Mouse (Mus musculus): ENCODE data around the gene Blm.
"Not testable (repeated sequence)": the region's sequence is repeated elsewhere in the genome, so short reads cannot be mapped to it uniquely, and the experiment has no call there.

Blm gene

DNA sequence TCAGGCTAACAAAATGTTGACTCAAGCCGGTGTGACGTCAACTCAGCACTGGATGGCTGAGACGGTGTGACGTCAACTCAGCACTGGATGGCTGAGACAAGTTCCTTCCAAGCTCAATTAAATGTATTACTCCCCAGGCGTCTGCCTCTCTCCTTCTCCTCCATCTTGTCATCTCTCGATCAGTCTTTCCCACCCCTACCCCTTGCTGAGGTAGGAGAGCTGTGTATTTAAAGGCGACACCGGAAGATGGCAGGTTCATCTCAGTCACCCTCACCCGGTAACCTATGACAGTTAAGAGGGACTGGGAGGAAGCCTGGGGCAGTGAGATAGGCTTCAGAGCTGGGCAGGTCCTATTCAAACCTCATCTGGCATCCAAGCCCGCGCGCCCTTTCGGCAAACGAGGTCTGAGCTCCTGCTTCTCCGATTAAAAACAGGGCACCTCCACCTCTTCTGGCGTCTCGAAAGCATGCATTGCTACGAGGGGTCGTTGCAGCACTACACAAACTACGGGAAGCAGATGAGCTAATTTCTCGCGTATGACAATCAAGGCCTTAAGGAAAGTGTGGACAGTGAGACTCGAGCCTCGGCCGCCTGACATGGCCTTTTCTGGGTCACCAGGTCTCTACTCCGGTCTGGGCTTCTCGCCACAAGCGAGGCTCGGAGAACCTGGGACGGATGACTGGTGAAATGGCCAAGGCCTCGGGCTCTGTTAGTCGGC lies 469 bp downstream of the Blm start:
- no peak for DNase-seq (ENCODE audit: low spot score in 2 of 2)

GRCm38 (mm10) chr7:80531087-80531486 lies 3.8 kb downstream of the Blm start:
- no peak for DNase-seq (ENCODE audit: low spot score in 2 of 2)

DNA sequence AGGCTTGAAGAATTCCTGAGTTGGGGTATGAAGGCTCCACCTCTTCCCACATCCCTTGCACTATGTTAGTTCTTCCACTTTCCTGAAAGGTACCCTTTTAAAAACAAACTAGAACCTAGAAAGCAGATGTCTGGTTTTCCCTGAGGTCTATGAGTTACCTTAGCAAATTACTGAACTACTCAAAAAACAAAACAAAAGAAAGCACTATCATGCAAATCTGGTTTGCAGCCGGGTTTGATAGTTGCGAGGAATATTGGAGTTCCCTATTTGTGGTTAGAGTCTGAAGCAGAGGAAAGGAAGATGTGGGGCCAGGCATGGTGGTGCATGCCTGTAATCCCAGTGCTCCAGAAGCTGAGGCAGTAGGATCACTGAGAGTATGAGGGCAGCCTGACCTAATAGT lies 4.3 kb downstream of the Blm start:
- no peak for DNase-seq (ENCODE audit: low spot score in 2 of 2)

- no peak for DNase-seq (ENCODE audit: low spot score in 2 of 2)
These were observed 8.2 kb downstream of the Blm start for GRCm38 (mm10) chr7:80526698-80527097.

GRCm38 (mm10) chr7:80512408-80513085 lies 22.4 kb downstream of the Blm start:
- no peak for DNase-seq (ENCODE audit: low spot score in 2 of 2)

DNA sequence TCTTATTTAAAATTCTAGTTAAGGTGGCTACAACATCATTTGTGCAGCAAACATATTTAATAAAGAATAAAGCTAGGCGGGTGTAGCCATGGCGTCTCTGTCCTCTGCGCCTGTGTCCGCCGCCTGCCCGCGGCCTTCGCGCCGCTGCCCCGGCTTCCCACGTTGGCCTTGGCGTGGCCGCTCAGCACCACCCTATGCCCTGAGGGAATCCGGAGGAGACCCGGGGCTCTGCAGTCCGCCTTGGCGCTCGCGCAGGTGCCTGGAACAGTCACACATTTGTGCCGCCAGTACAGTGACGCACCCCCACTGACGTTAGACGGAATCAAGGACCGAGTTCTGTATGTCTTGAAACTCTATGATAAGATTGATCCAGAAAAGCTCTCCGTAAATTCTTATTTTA lies 27.2 kb downstream of the Blm start:
- DNase-seq (ENCODE audit: low spot score in 2 of 2): not testable (repeated sequence)

GRCm38 (mm10) chr7:80506007-80506406 lies 28.9 kb downstream of the Blm start:
- DNase-seq (ENCODE audit: low spot score in 2 of 2): no peak

DNA sequence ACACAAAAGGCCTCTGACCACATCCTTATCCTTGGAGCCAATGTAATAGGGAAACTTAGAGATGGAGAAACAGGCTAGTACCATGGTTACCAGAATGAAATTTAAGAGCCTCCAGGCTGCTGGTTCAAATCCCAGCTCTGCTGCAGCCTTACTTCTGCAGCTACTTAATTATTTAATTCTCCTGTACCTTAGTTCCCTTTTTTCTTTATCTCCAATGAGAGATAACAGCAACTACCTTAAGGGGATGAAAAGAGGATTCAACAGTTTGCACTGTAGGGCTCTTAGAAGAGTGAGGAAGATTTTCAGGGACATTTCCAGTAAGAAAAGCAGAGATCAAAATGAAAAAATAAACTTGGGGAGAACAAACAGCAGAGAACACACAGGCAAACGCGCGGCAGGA lies 30.0 kb downstream of the Blm start:
- no peak for DNase-seq (ENCODE audit: low spot score in 2 of 2)

DNA sequence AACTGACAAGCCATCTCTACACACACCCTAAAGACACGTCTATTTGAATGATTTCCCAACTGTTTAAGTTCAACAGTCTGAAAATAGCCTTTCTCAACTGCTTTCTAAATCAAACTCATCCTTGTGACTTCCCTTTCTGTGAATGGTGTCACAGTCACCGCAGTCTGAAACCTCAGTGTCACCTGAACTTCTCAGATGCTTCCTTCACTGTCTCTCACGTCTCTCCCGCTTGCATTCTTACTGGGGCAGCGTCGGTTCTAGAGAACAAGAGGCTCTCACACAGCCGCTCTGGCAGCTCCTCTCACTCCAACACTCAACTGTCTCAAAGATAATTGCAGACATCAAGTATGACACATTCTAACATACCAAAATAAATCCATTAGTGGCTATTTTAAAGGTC lies 33.9 kb downstream of the Blm start:
- DNase-seq (ENCODE audit: low spot score in 2 of 2): no peak

- DNase-seq (ENCODE audit: low spot score in 2 of 2): no peak
These were observed 34.8 kb downstream of the Blm start for GRCm38 (mm10) chr7:80500099-80500498.

DNA sequence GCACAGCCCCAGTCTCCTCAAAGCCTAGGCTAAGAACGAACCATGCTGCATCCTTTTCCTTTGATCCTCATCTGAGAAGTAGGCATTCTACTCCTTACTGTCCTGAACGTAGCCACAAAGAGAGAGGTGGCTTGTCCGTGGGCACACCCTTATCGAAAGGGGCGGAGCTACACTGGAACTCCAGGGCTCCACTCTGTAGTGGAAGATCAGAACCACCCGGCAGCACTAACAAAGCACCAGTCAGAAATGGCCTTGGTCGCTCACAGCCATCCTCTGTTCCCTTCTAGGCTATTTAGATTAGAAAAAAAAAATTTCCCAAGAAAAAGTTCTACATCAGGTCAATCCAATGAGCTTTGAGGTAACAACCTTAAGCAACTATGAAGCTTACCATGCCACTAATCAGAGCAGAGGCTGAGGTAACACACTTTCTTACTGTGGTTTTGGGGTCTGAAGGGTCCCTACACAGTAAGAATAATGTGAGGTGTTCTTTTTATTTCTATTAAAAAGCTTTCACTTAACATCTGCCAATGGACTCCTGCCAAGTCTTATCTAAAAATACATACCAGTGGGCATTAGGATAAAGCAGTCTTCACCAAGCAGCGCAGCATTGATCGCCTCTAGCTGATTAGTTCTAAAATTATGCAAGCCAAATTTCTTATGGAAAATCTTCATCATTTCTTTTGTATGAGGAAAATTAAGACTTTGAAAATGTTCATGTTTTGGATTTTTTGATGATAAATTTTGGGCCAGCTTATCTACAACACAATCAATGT lies 35.5 kb downstream of the Blm start:
- DNase-seq (ENCODE audit: low spot score in 2 of 2): no peak

DNA sequence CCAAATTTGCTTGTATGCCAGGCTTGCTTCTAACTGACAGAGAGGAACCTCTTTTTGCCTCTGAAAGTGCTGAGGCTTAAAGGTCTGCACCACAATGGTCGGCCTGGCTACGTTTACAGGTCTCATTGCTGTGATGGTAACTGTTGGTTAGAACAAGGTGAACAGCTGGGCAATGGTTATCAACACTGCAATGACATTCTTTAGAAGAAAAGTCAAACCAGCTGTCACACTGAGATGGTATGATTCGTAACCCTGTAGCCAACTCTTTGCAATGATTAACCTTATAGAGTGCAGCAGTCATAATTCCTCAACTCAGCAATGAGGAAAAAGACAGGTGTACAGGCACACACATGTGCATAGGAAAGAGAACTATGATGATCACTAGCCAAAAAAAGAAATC lies 38.3 kb downstream of the Blm start:
- no peak for DNase-seq (ENCODE audit: low spot score in 2 of 2)

DNA sequence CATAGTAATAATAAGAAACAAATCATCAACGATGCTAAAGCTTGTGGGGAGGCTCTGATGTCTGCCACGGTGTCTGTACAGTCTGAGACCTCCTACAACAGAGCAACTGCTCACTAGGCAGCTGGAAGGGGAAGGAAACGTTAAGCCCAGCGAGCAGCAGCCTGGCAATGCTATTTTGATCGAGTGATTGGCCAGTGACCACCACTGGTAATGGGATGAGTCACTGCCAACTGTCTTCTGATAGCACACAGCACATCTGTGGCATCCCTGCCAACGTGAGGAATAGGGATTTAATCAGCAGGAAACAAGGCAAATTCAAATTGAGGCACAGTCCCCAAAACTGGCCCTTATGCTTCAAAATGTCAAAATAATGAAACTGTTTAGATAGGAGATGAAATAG lies 39.7 kb downstream of the Blm start:
- no peak for DNase-seq (ENCODE audit: low spot score in 2 of 2)

- DNase-seq (ENCODE audit: low spot score in 2 of 2): no peak
These were observed 42.9 kb downstream of the Blm start for GRCm38 (mm10) chr7:80491995-80492394.

DNA sequence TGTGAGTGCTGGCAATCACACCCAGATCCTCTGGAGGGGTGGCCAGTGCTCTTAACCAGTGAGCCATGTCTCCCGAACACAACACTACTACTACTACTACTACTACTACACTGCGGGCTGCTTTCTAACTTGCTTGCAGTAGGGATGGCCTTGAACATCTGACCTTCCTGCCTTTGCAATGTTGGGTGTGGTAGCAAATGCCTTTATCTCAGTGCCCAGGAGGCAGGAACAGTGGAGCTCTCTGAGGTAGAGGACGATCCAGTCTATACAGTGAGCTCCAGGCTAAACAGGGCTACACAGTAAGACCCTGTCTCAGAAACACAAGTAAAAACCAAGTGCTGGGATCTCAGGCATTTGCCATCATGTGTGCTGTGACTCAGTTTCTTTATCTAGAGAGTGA lies 43.8 kb downstream of the Blm start:
- no peak for DNase-seq (ENCODE audit: low spot score in 2 of 2)

- DNase-seq (ENCODE audit: low spot score in 2 of 2): no peak
These were observed 44.6 kb downstream of the Blm start for GRCm38 (mm10) chr7:80490351-80490750.

GRCm38 (mm10) chr7:80489445-80489844 lies 45.5 kb downstream of the Blm start:
- no peak for DNase-seq (ENCODE audit: low spot score in 2 of 2)

- no peak for DNase-seq (ENCODE audit: low spot score in 2 of 2)
These were observed 47.7 kb downstream of the Blm start for GRCm38 (mm10) chr7:80487239-80487638.

DNA sequence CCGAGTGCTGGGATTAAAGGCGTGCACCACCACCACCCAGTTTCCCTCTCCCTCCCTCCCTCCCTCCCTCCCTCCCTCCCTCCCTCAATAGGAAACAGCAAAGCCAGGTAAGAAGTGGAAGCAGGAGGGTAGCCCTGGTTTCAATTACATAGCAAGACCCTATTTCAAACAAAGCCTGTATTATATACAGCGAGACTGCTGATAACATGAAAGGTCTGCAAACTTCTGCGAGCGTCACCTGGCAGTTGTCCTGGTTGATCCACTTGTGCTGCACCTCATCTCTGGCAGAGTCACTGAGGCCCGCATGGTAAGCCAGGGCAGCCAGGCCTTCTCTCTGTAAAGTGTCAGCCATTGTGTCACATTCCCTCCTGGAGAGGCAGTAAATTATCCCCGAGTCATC lies 54.8 kb downstream of the Blm start:
- no peak for DNase-seq (ENCODE audit: low spot score in 2 of 2)

GRCm38 (mm10) chr7:80473837-80474236 lies 61.1 kb downstream of the Blm start:
- DNase-seq (ENCODE audit: low spot score in 2 of 2): no peak

DNA sequence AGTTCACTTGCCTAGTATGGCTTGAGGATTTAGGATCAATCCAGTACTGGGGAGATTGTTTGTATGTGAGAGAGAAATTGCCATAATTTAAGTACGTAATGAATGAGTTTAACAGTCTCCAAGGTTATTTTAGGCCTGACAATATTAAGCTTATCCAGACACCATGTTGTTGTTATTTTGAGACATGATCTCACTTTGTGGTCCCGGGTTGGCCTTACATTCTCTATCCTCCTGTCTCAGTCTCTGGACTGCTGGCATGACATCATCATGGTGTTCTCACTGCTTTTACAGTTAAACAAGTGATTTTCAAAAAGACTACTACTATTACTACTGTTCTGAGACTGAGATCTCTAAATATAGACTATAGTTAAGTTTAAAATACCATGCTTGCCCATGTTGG lies 66.1 kb downstream of the Blm start:
- no peak for DNase-seq (ENCODE audit: low spot score in 2 of 2)

DNA sequence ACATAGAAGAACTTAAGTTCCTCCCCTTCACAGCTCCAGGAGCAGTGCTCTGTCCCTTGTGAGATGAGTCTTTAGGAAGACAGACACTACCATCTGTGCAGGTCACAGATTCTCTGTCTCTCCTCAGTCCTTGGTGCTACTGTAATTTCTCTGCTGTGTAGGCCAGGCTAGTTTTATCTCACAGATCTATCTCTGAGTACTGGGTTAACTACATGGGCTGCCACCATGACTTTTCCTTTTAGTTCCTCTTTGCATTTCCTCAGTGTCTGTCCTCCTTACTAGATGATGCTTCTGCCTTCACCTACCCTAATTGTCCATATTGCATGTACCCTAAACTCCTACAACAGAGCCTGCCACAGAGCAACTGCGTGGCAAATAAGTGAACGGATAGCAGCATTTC lies 67.6 kb downstream of the Blm start:
- no peak for DNase-seq (ENCODE audit: low spot score in 2 of 2)

GRCm38 (mm10) chr7:80464831-80465230 lies 70.1 kb downstream of the Blm start:
- DNase-seq (ENCODE audit: low spot score in 2 of 2): no peak

All from right cerebral cortex, postnatal 36 days (tissue).